Mouse (Mus musculus) C2C12 (cell line): ENCODE data around the gene Nxph3.

ENCODE experiments used
- CTCF ChIP-seq: IDR thresholded peaks from one replicate; pipeline ENCODE4 v1.5.1; 2011; ENCODE audit not compliant: control insufficient read depth, insufficient read depth, insufficient read length
- FOSL1 ChIP-seq: IDR thresholded peaks from one replicate; pipeline ENCODE4 v1.8.0; 2011; ENCODE audit warnings: mild to moderate bottlenecking, low read length; ENCODE audit not compliant: poor library complexity, insufficient read depth, severe bottlenecking
- MYOD1 ChIP-seq: IDR thresholded peaks from one replicate; pipeline ENCODE4 v1.6.1; 2011; ENCODE audit warnings: low read depth; ENCODE audit not compliant: control insufficient read depth, insufficient read length

DNA sequence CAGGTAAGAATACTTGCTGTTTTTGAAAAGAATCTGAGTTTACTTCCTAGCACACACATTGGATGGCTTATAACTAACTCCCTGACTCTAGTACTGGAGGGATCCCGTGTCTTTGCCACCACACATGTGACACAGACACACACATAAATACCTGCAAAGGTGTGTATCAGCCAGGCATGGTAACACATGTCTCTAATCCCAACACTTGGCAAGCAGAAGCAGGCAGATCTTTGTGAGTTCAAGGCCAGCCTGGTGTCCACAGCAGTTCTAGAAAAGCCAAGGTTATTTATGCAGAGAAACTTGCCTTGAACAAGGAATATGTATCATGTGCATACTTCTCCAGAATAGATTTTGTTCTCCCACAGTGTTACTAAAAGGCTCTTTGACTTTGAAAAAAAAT is 40.9 kb downstream of the Nxph3 start:
- TF ChIP-seq CTCF: no peak
- no peak for TF ChIP-seq MYOD1
- TF ChIP-seq FOSL1: no peak
